In the genomic region with DNA sequence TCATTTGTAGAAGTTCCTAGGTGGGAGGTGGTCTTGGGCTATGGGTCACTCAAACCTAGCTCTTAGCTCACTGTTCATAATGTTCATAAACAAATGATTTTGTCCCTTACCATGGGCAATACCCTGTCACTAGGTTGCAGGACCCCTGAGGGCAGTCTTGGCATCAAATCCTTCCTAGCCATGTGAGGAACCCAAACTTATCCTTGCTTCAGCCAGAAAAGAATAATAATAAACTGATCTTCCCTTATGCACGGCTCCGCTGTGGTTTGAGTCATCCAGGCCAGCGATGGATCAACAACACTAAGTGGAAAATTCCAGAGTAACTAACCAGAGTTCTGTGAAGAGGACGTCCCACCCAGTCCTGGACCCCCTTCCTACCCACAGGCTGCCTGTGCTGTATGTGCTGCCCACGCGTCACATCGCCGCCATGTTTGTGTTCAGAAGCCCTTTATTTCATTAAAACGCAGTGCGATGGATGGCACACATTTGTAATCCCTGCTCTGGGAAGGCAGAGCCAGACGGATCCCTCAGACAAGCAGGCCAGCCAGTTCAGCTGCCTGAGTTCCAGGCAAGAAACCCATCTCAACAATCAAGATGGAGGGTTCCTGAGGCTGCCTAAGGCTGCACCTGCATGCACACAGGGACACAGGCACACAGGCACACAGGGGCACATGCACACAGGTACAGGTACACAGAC, we compare ENCODE assay signal across 16 mouse cellular contexts. TPM values are rescaled to one million over a fixed set of nuclear protein-coding genes. Genes with fewer than 3 reads are reported as not detected.
"Had no signal": no experiment of that assay in that cellular context is flagged by ENCODE, and none has a peak within 500 bp of the region (broad histone marks: within the 10 kb centered on the region; RNA-seq: fewer than 3 reads in every experiment).

No protein-coding gene starts in this region.

- H3K9ac ChIP-seq: limb, embryonic 12.5 days; liver, embryonic 13.5 days; liver, postnatal 0 days; lung, embryonic 15.5 days; neural tube, embryonic 15.5 days had no signal

- H3K4me1 ChIP-seq: liver, embryonic 13.5 days; lung, embryonic 15.5 days had no signal

- H3K27ac ChIP-seq: limb, embryonic 12.5 days; liver, embryonic 13.5 days; lung, embryonic 15.5 days; macrophage; neural tube, embryonic 15.5 days had no signal

- H3K36me3 ChIP-seq: limb, embryonic 12.5 days; liver, embryonic 13.5 days; lung, embryonic 15.5 days; neural tube, embryonic 15.5 days had no signal

- H3K4me3 ChIP-seq: limb, embryonic 12.5 days; liver, embryonic 13.5 days; lung, embryonic 15.5 days; midbrain, embryonic 10.5 days; neural tube, embryonic 15.5 days had no signal

- DNase-seq: kidney, adult 18-20 months; kidney, postnatal 10 days; kidney, postnatal 4 days; liver; liver, embryonic 13.5 days; liver, postnatal 0 days; lung, postnatal 14 days; spleen, adult 18-20 months; thymus, adult 18-20 months; thymus, postnatal 14 days had no signal

- H3K4me2 ChIP-seq: limb, embryonic 12.5 days; liver, embryonic 13.5 days; lung, embryonic 15.5 days; neural tube, embryonic 15.5 days had no signal

- ATAC-seq: liver, postnatal 0 days; midbrain, embryonic 16.5 days had no signal

- H3K9me3 ChIP-seq: liver, embryonic 13.5 days; lung, embryonic 15.5 days; midbrain, embryonic 10.5 days; neural tube, embryonic 15.5 days had no signal

- H3K27me3 ChIP-seq: liver, embryonic 13.5 days; lung, embryonic 15.5 days; neural tube, embryonic 15.5 days had no signal

RNA-seq across cellular contexts. Expression of gene Rbfox3, which starts 25.0 kb away (rescaled TPM):
- polyA plus RNA-seq: macrophage had no signal
